Mouse (Mus musculus) cerebellum, postnatal 10 days (tissue): ENCODE data around the gene Gm16253.

Source experiments
- DNase-seq, 2 experiments: peaks; one replicate each; pipeline ENCODE4 v3.0.0; 2021; ENCODE audit warnings: mixed read lengths in 2 of 2

Gm16253 gene

DNA sequence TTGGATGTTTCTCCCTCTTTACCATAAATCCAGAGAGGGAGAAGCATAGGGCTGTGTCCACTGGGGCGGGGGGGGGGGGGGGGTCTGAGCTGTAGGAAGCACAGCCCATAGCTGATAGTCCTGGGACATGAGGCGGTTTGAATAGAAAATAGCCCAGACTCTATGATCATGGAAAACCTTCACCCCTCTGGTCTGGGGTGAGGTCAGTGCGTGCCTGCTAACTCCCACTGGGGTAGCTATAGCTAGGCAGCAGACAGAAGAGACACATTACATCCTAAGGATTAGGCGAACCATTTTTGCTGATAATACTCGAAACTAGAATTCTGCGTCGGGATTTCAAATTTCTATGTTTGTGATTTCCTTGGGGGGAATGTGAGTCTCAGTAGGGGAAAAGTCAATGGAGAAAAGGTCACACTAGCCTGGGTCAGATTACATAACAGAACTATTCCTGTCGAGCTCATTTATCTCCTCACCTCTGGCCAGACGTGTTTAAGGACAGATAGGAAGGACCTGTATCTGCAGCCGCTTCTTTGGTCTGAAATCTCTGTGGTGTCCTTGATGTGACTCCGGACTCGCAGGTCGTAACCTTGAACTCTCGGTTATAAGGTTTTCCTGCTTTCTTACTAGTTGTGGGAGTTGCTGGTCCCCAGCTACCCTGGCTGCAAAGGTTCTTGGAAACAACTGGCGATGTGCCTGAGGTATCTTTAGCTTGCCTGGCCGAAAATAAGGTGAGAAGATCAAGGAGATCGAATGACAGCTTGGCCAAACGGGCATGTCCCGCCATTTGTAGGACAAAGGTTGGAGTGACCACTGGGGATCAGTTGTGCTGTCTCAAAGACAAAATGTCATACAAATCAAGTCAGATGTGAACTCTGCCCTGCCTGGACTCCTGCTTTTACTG, 2.9 kb upstream of the Gm16253 start:
- no peak for DNase-seq

GRCm38 (mm10) chr3:96575272-96575984, 1.4 kb upstream of the Gm16253 start:
- DNase-seq, result no peak

DNA sequence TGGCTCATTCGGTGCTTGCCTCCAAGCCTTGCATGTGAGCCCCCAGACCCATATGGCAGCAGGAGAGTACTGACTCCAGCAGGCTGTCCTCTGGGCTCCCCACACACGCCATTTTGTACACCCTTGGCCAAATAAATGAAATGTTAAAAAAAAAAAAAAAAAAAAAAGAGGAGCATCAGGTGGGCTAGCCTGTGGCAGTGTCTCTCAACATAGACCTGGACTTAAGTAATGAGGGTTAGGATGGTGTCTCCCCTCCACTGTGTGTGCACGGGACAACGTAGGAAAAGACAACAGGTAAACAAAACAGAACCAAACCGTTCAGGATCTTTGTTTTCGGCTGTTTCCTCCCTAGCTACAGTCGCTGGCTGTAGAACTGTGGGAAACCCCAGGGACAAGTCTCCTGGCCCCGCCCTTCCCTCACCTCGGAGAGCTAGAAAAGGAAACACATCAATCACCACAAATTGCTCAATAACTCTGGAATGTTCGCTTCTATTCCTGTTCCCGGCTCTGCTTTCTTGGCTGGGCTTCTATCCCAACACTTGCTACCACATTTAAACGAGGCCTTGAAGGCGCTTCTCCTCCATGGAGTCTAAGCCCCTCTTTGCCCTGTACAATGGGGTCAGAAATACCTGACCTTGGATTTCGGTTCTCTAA, 652 bp upstream of the Gm16253 start:
- DNase-seq, result no peak

DNA sequence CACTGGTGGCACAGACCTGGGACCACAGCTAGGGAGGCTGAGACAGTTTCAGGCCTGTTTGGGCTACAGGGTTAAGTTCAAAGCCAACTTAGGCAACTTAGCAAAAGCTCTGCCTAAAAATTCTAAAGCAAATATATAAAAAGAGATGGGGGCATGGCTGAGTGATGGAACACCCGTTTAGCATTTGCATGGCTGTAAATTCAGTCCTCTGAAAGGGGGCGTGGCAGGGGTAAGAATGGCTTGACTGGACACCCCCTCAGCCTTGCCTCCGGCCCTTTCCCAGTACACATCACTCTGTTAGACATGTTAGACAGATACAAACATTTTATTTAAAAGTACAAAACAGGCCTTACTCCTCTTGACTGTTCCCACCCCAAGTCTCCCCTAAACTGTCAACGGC, 782 bp downstream of the Gm16253 start:
- no peak for DNase-seq

GRCm38 (mm10) chr3:96578561-96579238, 1.9 kb downstream of the Gm16253 start:
- no peak for DNase-seq

DNA sequence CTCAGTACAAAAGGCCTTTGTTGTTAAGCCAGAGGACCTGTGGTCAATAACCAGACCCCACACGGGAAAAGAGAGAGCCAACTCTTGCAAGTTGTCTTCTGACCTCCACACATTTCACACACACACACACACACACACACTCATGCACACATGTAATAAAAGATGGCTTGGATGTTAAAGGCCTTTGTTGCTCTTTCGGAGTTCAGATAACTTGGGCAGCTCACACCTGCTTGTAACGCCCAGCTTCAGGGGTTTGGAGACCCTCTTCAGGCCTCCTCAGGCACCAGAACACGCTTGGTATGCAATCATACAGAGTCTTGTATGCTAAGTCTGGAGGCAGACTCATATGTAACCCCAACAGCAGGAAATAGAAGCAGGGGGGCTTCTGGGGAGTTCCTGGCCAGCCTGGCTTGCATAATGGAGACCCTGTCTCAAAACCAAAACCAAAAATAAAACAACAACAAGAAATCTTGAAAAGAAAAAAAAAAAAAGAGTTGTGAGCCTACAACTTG, 2.5 kb downstream of the Gm16253 start:
- DNase-seq, result no peak

DNA sequence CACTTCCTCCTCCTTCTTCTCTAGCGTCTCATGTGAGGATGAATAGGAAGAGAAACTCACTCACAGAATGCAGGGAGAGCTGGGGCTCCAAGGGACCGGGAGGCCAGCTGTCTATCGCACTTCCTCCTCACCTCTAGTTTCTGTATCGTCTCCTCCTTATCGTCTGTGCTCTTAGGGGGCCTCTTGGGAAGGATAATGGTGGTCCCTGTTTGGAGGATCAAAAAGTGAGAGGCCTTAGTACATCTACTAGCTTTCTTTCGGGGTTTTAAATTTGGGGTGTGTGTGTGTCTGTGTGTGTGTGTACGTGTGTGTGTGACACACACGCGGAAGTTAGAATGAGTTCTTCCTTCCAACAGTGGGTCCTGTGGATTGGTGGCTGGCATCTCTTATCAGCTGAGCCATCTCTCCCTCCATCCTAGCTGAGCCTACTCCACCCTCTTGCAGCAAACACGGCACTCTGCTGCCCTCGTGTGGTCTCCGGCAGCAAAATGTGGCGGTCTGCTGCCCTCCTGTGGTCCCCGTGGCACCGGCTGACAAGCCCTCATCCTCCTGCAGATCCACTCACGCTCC, 3.2 kb downstream of the Gm16253 start:
- DNase-seq, result peak; percentile 95 to 96

- no peak for DNase-seq
These were observed 4.4 kb downstream of the Gm16253 start for GRCm38 (mm10) chr3:96581141-96581540.

GRCm38 (mm10) chr3:96581771-96582515, 5.2 kb downstream of the Gm16253 start:
- no peak for DNase-seq

DNA sequence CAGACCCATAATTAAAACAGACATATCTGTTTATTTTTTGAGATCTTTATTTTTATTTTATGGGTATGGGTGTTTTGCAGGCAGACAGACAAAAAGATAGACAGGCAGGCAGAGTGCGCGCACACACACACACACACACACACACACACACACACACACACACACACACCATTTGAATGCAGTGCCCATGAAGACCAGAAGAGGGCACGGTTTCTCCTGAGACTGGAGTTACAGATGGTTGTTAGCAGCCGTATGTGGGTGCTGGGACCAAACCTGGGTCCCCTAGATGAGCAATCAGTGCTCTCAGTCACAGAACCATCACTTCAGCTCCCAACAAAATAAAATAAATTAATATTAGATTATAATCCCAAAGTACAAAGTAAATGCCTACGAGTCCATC, 6.6 kb downstream of the Gm16253 start:
- no peak for DNase-seq

DNA sequence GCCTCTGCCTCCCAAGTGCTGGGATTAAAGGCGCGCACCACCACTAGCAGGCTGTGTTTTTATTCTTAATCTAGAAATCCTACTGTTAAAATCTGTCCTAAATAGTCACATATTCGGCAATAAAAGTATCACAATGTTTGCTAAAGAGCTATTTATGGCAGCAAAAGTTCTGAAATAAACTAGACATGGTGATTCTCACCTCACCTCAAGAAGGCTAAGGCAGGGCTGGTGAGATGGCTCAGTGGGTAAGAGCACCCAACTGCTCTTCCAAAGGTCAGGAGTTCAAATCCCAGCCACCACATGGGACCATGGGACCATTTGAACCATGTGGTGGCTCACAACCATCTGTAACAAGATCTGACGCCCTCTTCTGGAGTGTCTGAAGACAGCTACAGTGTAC, 13.9 kb downstream of the Gm16253 start:
- no peak for DNase-seq

DNA sequence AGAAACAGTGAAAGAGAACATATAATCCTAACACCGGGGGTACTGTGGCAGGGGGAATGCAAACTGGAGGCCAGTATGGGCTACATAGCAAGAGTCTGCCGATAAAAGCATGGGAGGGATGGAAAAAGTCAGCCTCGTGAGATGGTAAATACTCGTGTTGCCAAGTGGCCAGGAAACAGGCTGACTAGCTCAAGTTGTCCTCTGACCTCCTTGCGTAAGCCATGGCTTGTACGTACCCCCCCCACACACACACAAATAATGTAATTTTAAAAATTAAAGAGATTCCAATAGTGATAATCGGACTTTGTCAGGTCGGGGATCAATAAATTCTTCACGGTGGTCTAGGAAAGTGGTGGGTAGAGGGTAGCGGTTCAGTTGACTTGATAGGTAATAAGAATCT, 16.6 kb downstream of the Gm16253 start:
- peak in 1 of 2 experiments; percentile 62 for DNase-seq

DNA sequence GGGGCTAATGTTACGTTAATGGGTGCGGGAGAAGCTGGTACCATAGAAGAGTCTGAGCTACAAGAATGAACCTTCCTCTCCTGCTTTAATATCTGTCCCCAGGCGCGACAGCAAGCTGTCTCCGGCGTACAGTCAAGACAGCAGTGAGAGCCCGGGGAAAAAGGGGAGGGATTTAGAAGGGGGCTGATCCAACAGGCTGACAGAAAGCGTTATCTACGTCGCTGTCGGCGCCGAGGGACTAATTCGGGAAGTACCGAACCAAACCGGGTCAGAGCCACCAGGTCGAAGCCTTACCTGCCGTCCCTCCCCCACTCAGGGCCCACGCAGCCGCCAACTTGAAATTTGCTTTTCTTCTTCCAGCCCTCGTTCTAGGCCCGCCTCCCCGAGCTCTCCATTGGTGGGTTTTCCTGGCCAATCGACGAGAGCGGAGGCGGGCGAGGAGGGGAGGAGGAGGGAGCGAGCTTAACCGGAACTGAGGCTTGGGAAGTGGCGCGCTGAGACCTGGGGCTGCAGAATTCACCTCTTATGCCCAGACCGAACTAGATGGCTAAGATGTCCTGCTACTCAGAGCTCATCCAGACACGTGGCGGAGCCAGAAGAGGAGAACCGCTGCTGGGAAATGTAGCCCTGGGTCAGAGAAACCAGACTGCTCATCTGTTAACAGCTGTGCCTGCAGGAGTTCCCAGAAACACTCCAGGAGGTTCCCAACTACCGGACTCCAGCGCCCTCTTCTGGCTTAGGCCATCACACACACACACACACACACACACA, 17.2 kb downstream of the Gm16253 start, which contains the start of gene Polr3gl:
Gene Polr3gl, minus strand, starts transcription at position 392 of the 771 bp plus-strand sequence.
- peak; percentile 97 to 98 for DNase-seq

DNA sequence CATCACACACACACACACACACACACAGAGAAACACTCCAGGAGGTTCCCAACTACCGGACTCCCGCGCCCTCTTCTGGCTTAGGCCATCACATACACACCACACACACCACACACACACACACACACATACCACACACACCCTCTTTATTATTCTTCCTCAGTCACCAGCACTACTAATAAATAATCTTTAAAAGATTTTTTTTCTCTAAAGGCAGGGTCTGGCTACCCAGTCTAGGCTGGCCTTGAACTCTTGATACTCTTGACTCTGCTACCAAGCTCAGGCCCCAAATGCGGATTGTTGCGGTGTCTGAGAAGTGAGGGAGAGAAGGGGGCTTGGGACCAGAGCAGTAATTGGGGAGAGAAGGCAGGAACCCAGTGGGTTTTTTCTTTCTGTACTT, 18.1 kb downstream of the Gm16253 start:
- DNase-seq, result peak in 1 of 2 experiments; percentile 49

GRCm38 (mm10) chr3:96595661-96596060, 18.9 kb downstream of the Gm16253 start:
- peak; percentile 57 to 65 for DNase-seq

- peak; percentile 88 for DNase-seq
These were observed 19.5 kb downstream of the Gm16253 start, which contains the start of gene Ankrd34a for GRCm38 (mm10) chr3:96596228-96596707. TSS of gene Ankrd34a (plus strand) at chr3:96596636.

DNA sequence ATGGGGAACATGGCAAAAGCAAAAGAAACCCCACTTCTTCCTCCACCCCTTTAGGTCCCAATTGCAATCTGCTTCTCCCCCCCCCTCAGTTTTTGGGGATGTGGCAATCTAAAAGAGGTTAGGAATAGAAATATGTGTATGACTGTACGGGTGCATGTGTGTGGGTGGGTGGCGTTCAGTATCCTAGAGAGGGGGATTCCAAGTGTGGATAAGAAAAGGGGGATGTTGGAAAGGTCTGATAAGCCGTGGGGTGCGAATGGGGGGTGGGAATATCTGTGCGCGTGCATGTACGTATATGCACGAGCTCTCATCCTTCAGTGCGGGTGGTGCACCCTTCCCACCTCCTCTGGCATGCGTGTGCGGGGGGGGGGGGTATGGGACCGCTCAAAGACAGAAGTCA, 20.1 kb downstream of the Gm16253 start:
- DNase-seq, result peak; percentile 48 to 55

DNA sequence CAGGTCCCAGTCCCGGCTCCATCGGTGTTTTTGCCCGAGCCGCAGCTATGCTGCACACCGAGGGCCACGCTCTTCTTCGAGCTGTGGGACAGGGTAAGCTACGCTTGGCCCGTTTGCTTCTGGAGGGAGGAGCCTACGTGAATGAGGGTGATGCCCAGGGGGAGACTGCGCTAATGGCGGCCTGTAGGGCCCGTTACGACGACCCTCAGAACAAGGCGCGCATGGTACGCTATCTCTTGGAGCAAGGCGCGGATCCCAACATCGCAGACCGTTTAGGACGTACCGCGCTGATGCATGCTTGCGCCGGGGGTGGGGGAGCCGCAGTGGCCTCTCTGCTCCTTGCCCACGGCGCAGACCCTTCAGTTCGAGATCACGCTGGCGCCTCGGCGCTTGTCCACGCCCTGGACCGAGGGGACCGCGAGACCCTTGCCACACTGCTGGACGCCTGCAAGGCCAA, 20.7 kb downstream of the Gm16253 start:
- peak; percentile 54 to 68 for DNase-seq

- DNase-seq, result peak; percentile 78 to 82
These were observed 21.6 kb downstream of the Gm16253 start for GRCm38 (mm10) chr3:96598156-96599068.
